Mouse (Mus musculus): ENCODE measurements around the gene Pltp. TPM values are rescaled to one million over a fixed set of nuclear protein-coding genes. Genes with fewer than 3 reads are reported as not detected.

Gene Pltp
- polyA plus RNA-seq, 1 experiment, result 39.6 TPM

DNA sequence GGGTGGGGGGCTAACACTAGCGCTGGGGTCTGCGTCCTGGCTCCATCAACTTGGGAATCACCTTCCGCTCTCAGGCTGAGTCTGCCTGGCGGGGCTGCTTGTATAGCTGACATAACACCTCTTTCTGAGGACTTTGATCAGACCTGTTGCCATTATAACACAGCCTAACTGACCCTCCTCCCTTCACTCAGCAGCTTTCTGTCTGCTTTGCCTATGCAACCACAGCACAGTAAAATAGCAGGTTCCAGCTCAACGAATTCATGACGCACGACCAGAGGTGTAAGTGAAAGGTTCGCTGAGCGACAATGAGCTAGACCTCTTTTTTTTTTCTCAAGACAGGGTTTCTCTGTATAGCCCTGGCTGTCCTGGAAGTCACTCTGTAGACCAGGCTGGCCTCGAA is 26.5 kb downstream of the Pltp start:
- no peaks in the 10 kb centered on the region for H3K27me3 ChIP-seq (replicated peaks; ENCODE audit: control insufficient read depth, insufficient read depth, low read length)
- peak; percentile 33 for DNase-seq
- 47% methylated on average over 10 of the region's 10 CpGs for WGBS
- no peaks in the 10 kb centered on the region for H3K36me3 ChIP-seq (ENCODE audit: control insufficient read depth, insufficient read depth, low read length)
- 0 out of 2 replicates have a peak, but pooled peaks cover 3% of the 10 kb centered on the region for H3K4me1 ChIP-seq (ENCODE audit: control insufficient read depth, insufficient read depth, low read length)
- TF ChIP-seq CTCF (conservative IDR thresholded peaks at IDR 0.05; ENCODE audit: insufficient read depth, insufficient read length, low read depth, low read length) (no peak), POLR2A (IDR thresholded peaks at IDR 0.05; ENCODE audit: low read depth, low read length) (no peak)
- H3K4me3 ChIP-seq (ENCODE audit: insufficient read depth, low read depth, low read length), result no peak overlapping the region
- no peak overlapping the region for H3K27ac ChIP-seq (ENCODE audit: insufficient read depth, low read depth, low read length)

DNA sequence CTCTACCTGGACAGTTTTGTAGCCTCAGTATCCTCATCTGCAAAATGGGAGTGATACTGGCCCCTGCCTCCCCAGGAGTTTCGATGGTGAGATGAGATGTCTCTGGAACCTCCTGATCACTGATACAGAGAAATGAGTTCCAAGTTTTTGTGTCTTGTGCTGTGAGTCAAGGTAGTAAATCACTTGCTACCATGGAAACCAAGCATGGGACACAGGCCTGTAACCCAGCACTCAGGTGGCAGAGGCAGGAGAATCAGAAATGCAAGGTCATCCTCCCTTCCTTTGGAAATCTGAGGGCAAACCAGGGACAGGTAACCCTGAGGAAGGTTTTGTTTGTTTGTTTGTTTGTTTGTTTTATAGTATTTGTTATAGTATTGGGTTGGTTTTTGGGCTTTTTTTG is 28.4 kb downstream of the Pltp start:
- Histone ChIP-seq H3K4me1 (ENCODE audit: control insufficient read depth, insufficient read depth, low read length) (no peaks in the 10 kb centered on the region), H3K4me3 (ENCODE audit: insufficient read depth, low read depth, low read length) (no peak overlapping the region), H3K27me3 (replicated peaks; ENCODE audit: control insufficient read depth, insufficient read depth, low read length) (no peaks in the 10 kb centered on the region), H3K36me3 (ENCODE audit: control insufficient read depth, insufficient read depth, low read length) (peaks cover 3% of the 10 kb centered on the region; the same call in 1 of the 2 replicates), H3K27ac (ENCODE audit: insufficient read depth, low read depth, low read length) (no peak overlapping the region)
- no peak for DNase-seq
- 98% methylated on average over 1 of the region's 1 CpGs for WGBS
- TF ChIP-seq CTCF (conservative IDR thresholded peaks at IDR 0.05; ENCODE audit: insufficient read depth, insufficient read length, low read depth, low read length), result no peak
- no peak for TF ChIP-seq POLR2A (IDR thresholded peaks at IDR 0.05; ENCODE audit: low read depth, low read length)

DNA sequence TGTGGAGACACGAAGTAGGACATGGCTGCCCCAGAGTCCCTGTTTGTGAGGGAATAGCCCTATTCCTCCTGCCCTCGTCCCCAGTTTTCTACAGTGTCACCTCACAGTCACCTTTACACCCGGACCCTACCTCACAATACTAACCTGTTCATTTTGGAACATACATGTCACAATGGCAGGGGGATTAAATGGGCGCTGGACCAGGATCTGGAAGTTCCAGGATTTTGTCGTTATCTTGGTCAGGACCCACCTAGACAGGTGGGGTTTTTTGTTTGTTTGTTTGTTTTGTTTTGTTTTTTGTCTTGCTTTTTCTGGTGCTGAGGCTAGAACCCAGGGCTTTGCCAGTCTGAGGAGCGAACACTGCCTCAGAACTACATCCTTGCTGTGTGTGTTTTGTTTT is 29.1 kb downstream of the Pltp start, which contains the start of gene Spata25:
Gene Spata25 (minus strand): TSS at position 101 of the 400 bp plus-strand sequence.
- Histone ChIP-seq H3K36me3 (ENCODE audit: control insufficient read depth, insufficient read depth, low read length) (peaks cover 3% of the 10 kb centered on the region; the same call in 1 of the 2 replicates), H3K4me1 (ENCODE audit: control insufficient read depth, insufficient read depth, low read length) (no peaks in the 10 kb centered on the region; the same call in 1 of the 2 replicates), H3K4me3 (ENCODE audit: insufficient read depth, low read depth, low read length) (no peak within 1 kb of the TSS), H3K27ac (ENCODE audit: insufficient read depth, low read depth, low read length) (no peak within 1 kb of the TSS), H3K27me3 (replicated peaks; ENCODE audit: control insufficient read depth, insufficient read depth, low read length) (no peaks in the 10 kb centered on the region)
- WGBS, result 92% methylated on average over 6 of the region's 6 CpGs
- no peak for DNase-seq
- no peak for TF ChIP-seq CTCF (conservative IDR thresholded peaks at IDR 0.05; ENCODE audit: insufficient read depth, insufficient read length, low read depth, low read length)
- TF ChIP-seq POLR2A (IDR thresholded peaks at IDR 0.05; ENCODE audit: low read depth, low read length), result no peak

DNA sequence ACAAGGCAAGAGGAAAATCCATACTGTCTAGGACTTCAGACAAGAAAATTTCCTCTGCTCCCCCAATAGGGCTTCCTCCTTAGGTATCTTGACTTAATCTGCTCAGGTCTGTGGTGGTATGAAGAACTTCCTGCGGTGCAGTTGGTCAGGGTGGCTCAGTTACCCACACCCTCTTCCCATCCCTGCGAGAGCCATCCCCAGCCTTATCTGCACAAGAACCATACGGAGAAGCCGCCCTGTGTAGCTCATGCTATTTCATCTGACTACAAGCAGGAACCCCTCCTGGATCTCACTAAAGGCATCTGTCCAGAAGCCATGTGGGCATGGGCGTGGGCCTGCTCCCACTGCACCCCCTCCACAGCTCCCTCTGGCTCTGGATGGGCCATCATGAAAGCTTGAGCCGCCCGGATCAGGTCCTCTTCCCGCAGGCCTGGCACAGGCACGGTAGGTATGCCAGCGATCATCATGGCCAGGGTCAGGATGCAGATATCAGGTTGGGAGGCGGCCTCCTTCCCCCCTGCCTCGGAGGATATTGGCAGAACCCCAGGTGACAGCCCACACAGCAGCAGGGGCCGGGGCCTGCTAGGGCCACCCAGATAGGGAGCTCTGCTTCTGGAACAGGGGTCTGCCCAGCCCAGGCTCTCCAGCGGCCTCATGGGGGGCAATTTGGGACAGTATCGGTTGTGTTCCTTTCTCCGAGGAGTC is 30.2 kb downstream of the Pltp start:
- Histone ChIP-seq H3K27ac (ENCODE audit: insufficient read depth, low read depth, low read length) (no peak overlapping the region), H3K27me3 (replicated peaks; ENCODE audit: control insufficient read depth, insufficient read depth, low read length) (no peaks in the 10 kb centered on the region), H3K4me1 (ENCODE audit: control insufficient read depth, insufficient read depth, low read length) (no peaks in the 10 kb centered on the region; the same call in 1 of the 2 replicates), H3K4me3 (ENCODE audit: insufficient read depth, low read depth, low read length) (no peak overlapping the region), H3K36me3 (ENCODE audit: control insufficient read depth, insufficient read depth, low read length) (peaks cover 3% of the 10 kb centered on the region; the same call in 1 of the 2 replicates)
- DNase-seq, result no peak
- 83% methylated on average over 16 of the region's 16 CpGs for WGBS
- TF ChIP-seq POLR2A (IDR thresholded peaks at IDR 0.05; ENCODE audit: low read depth, low read length) (no peak), CTCF (conservative IDR thresholded peaks at IDR 0.05; ENCODE audit: insufficient read depth, insufficient read length, low read depth, low read length) (no peak)

DNA sequence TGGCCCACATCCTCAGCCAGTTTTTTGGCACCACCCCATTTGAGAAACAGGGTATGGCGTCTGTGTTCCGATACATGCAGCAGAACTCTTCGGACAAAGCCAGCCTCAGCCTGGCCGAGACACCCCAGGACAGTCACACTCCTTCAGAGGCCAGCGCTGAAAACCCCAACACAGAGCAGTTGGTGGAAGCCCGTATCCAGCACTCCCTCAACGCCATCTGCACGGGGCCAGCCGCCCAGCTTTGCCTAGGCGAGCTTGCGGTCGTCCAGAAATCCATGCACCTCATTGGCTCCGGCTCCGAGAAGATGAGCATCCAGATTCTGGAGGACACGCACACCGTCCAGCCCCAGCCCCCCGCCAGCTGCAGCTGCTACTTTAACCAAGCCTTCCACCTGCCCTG is 32.0 kb downstream of the Pltp start:
- no peak for DNase-seq
- 97% methylated on average over 17 of the region's 17 CpGs for WGBS
- TF ChIP-seq POLR2A (IDR thresholded peaks at IDR 0.05; ENCODE audit: low read depth, low read length), result no peak
- TF ChIP-seq CTCF (conservative IDR thresholded peaks at IDR 0.05; ENCODE audit: insufficient read depth, insufficient read length, low read depth, low read length), result no peak
- H3K27ac ChIP-seq (ENCODE audit: insufficient read depth, low read depth, low read length), result no peak overlapping the region
- no peaks in the 10 kb centered on the region; the same call in 1 of the 2 replicates for H3K4me1 ChIP-seq (ENCODE audit: control insufficient read depth, insufficient read depth, low read length)
- H3K27me3 ChIP-seq (replicated peaks; ENCODE audit: control insufficient read depth, insufficient read depth, low read length), result no peaks in the 10 kb centered on the region
- peaks cover 3% of the 10 kb centered on the region; the same call in 1 of the 2 replicates for H3K36me3 ChIP-seq (ENCODE audit: control insufficient read depth, insufficient read depth, low read length)
- no peak overlapping the region for H3K4me3 ChIP-seq (ENCODE audit: insufficient read depth, low read depth, low read length)

DNA sequence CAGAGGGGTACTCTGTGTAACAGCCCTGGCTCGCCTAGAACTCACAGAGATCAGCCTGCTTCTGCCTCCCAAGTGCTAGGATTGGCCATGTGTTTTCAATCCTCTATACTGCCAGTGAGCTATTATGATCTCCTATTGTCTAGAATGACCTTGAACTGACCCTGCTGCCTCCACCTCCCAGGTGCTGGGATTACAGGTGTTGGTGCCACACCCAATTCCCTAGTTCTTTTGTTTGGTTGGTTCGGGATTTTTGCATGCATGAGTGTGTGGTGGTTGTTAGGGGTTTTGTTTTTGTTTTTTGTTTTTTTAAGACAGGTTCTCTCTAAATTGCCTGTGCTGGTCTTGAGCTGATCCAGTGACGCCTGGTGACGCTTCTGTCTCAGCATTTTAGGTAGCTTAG is 33.5 kb downstream of the Pltp start:
- TF ChIP-seq CTCF (conservative IDR thresholded peaks at IDR 0.05; ENCODE audit: insufficient read depth, insufficient read length, low read depth, low read length) (no peak), POLR2A (IDR thresholded peaks at IDR 0.05; ENCODE audit: low read depth, low read length) (no peak)
- no peaks in the 10 kb centered on the region for H3K27me3 ChIP-seq (replicated peaks; ENCODE audit: control insufficient read depth, insufficient read depth, low read length)
- H3K4me1 ChIP-seq (ENCODE audit: control insufficient read depth, insufficient read depth, low read length), result no peaks in the 10 kb centered on the region; the same call in 1 of the 2 replicates
- H3K4me3 ChIP-seq (ENCODE audit: insufficient read depth, low read depth, low read length), result no peak overlapping the region
- 87% methylated on average over 4 of the region's 4 CpGs for WGBS
- H3K27ac ChIP-seq (ENCODE audit: insufficient read depth, low read depth, low read length), result no peak overlapping the region
- DNase-seq, result no peak
- H3K36me3 ChIP-seq (ENCODE audit: control insufficient read depth, insufficient read depth, low read length), result peaks cover 3% of the 10 kb centered on the region; the same call in 1 of the 2 replicates

DNA sequence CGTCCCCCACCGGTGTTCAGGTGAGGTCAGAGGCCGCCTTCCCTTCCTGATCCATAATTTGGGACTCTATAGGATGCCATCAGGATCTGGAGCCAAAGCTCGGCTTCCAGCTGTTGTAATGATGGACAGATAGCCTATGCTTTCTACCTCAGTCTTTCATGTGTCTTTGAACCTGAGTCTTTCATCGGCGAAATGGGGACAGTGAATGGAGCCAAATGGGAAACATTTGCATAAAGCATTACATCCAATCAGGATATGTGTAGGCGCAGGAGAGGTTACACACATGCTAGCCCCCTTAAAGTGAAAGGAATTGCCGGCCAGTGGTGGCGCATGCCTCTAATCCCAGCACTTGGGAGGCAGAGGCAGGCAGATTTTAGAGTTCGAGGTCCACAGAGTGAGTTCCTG is 34.3 kb downstream of the Pltp start:
- TF ChIP-seq CTCF (conservative IDR thresholded peaks at IDR 0.05; ENCODE audit: insufficient read depth, insufficient read length, low read depth, low read length) (no peak), POLR2A (IDR thresholded peaks at IDR 0.05; ENCODE audit: low read depth, low read length) (no peak)
- DNase-seq, result peak; percentile 51
- Histone ChIP-seq H3K27me3 (replicated peaks; ENCODE audit: control insufficient read depth, insufficient read depth, low read length) (no peaks in the 10 kb centered on the region), H3K36me3 (ENCODE audit: control insufficient read depth, insufficient read depth, low read length) (peaks cover 3% of the 10 kb centered on the region; the same call in 1 of the 2 replicates), H3K4me1 (ENCODE audit: control insufficient read depth, insufficient read depth, low read length) (no peaks in the 10 kb centered on the region; the same call in 1 of the 2 replicates), H3K27ac (ENCODE audit: insufficient read depth, low read depth, low read length) (peak overlapping the region; percentile 33; the same call in 1 of the 2 replicates), H3K4me3 (ENCODE audit: insufficient read depth, low read depth, low read length) (peak overlapping the region; percentile 70)
- 0% methylated on average over 10 of the region's 10 CpGs for WGBS

All from kidney, adult 2 months (tissue).